Mouse (Mus musculus): ENCODE measurements around the gene Mum1l1.

Mum1l1 gene

DNA sequence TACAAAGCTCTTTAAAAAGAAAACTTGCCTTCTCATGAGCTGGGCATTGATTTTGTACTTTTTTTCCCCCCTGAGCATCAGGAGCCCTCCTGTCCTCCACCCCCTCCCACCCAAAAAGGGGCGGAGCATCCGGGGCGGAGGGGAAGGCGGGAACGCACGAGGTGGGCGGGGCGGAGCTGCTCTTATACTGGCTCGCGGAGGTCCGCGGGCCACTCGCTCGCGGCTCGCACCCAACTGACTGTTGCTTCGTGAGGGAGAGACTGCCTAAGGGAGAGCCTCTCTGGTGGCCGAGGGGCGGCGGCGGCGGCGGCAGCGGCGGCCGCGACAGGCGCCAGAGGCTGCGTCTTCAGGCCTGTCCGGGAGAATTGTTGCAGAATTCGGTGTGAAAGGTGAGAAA is at the start of gene Mum1l1:
Mum1l1 (plus strand) TSS at position 214 of the 397 bp plus-strand sequence.
- DNase-seq (ENCODE audit: low read depth, low spot score), result peak; percentile 58

DNA sequence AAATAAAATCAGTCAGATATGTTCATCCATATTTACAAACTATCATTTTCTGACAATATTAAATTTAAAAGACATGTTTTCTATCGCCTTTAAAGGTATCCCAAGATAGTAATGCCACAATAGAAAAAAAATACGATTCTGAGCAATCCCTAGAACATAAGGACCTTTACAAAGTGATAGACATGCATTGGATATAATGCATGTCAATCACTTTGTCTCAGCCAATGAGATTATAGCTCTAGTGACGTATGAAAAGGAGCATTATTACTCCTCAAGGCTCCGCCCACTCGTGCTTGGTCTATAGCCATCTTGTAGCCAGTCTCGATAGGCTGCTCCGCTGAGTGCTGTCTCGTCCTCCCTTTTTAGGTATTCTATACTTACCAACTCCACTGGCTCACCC is 30.9 kb upstream of the Mum1l1 start, which contains the start of gene 4933428M09Rik:
4933428M09Rik (plus strand) TSS at position 301 of the 400 bp plus-strand sequence.
- DNase-seq (ENCODE audit: low read depth, low spot score), result peak; percentile 45

DNA sequence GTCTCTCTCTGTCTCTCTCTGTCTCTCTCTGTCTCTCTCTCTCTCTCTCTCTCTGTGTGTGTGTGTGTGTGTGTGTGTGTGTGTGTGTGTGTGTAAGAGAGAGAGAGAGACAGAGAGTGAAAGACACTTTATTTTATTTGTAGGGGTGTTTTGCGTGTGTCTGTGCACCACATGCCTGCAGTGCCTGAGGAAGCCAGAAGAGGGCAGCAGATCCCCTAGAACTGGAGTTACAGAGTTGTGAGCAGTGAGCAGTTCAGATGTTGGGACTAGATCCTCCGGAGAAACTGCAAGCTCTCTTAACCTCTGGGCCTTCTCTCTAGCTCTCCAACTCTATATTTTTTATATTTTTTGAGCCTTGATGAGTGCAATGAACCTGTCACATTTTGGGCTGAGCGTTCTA is 18.3 kb upstream of the Mum1l1 start:
- DNase-seq (ENCODE audit: low read depth, low spot score), result peak; percentile 35

DNA sequence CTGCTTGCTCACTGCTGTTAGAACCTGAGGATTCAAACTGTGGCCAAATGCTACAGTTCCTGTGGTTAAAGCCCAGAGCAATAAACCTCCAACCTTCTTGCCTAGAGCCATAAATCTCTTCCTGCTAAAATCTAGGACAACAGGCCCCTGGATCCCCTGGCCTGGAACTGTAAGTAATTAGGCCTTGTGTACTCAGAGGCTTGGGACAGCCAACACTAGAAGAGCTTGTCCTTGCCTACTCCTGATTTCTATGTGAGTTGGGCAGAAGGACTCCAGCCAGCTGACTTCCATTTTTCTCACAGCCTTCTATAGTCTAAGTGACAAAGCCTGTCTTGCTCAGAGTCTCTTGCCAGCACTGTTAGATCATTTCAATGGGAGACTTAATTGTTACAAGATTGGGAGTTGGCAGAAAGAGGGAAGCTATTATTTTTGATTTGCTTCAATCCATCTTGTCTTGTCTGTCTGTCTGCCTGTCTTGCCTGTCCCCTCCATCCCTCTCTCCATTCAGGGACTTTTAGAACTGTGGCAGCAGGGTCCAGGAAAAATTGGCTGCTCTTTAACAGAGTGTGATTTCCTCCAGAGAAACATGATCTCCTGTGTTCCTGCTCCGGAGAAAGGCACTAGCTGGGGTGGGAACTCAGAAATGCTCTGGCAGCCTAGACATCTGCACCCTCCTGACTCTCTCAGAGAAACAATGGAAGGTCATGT is 15.1 kb upstream of the Mum1l1 start:
- no peak for DNase-seq (ENCODE audit: low read depth, low spot score)

DNA sequence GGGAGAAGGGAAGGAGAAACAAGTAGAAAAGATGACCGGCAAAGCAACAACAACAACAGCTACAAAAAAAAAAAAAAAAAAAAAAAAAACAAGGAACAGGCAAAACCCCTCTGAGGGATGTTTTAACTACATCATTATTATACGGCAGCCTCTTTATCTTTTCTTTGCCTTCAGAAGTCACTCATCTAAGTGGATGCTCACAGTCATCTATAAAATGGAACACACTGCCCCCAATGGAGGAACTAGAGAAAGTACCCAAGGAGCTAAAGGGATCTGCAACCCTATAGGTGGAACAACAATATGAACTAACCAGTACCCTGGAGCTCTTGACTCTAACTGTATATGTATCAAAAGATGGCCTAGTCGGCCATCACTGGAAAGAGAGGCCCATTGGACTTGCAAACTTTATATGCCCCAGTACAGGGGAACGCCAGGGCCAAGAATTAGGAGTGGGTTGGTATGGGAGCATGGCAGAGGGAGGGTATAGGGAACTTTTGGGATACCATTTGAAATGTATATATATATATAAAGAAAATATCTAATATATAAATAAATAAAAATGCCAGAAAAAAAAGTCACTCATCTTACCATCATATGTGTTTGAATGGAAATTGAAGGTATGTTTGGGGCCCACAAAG is 532 bp upstream of the Mum1l1 start:
- peak; percentile 21 for DNase-seq (ENCODE audit: low read depth, low spot score)

DNA sequence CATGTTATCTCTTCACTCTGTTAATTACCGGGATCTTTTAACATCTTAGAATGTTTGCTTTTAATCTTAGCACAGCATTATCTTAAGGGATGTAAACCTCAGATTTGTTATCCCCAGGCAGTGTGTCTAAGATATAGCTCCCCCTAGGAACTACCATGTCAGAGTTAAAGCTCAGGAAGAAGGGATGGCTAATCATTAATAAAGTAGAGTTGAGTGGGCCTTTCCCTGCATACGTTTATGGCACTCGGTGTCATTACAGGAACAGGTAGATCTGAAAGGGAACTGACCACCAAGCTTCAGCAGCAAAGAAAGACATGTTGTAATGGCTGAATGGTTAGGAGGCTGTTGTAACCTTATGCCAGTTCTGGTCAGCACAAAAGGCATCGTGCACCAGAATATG is 4.9 kb downstream of the Mum1l1 start:
- no peak for DNase-seq (ENCODE audit: low read depth, low spot score)

DNA sequence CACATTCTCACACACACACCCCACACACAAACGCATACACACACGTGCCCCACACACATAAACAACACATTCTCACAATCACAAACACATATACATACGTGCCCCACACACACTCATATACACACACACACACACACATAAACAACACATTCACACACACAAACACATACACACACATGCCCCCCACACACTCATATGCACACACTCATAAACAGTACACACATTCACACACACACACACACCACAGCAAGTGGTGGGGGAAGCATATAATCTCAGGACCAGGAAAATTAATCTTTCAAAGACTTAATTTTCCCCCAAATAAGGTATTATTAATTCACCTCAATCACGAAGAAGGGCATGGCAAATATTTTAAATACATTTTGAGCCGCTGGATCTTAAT is 6.6 kb downstream of the Mum1l1 start:
- no peak for DNase-seq (ENCODE audit: low read depth, low spot score)

DNA sequence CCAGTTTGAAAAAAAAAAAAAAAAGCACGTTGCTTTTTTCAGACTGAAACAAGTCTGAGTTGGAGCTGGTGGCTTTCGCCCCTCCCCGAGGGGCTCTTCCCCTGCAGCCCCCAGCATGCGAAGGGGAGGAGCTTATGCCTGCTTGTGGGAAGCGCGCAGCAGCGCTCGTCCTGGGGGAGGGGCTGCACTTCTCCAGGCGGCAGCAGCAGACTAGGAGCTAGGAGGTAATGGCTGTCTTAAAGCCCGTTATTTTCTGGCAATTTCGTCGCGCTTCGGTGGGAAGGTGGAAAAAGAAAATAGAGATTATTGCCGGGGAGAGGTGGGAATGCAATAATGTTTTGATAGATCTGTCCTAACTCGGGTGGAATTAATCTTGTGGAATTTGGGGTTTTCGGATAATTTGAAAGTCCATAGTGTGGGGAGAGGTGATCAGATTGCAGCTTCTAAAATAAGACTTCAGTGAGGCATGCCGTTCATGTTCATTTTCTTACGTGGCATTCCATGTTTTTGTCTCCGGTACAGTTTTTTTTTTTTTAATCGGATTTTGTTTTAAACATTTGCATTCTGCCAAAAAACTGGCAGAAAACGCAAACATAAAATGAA is 7.2 kb downstream of the Mum1l1 start:
- peak; percentile 63 for DNase-seq (ENCODE audit: low read depth, low spot score)

DNA sequence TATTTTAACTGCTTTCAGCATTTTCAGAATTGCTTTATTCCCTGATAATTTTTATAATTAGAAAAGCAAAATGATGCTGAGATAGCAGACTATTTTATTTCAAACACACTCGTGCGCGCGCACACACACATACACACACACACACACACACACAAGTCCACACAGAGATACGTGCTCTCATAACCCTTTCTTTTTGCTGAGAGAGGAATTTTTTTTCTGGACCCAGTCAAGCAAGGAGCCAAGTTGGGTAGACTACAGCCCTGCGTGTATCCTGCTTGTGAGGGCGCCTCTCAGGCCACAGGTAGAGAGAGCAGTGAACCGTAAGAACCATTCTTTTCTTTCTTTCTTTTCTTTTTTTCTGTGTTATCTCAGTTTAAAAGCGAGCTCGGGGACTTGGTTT is 7.9 kb downstream of the Mum1l1 start:
- no peak for DNase-seq (ENCODE audit: low read depth, low spot score)

DNA sequence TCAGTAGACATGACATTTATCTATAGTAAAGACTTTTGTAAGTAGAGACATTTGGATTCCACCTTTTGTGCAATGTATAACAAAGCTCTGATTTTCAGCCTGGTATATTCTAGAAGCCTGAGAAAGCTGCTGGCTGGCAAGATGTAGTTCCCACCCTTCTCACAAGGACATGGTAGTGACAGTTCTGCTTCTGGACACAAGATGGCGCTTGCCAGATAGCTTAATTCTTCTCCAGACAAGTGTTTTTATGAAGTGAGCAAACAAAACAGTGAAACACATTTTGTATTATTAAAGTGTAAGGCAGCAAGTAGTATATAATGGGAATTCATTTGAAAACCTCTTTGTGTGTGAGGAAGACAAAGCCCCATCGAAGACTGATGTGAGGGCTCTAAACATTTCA is 9.2 kb downstream of the Mum1l1 start:
- peak; percentile 60 for DNase-seq (ENCODE audit: low read depth, low spot score)

DNA sequence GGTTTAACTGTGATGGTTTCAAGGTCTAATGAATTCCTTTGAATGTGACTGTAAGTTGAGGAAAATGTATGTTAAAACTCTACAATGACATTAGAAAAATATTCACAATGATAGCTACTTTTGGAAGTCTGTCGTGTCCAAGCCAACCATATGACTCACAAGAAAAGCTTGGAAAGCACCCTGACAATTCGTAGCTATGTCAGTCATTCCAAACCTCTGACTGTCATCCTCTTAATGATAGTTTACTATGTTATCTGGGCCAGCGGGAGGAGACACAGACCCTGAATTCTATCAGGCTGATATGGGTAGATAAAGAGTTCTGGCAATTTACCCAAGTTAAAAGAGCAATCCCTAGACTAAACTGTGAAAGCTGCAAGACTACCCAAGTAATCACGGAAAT is 11.0 kb downstream of the Mum1l1 start:
- no peak for DNase-seq (ENCODE audit: low read depth, low spot score)

DNA sequence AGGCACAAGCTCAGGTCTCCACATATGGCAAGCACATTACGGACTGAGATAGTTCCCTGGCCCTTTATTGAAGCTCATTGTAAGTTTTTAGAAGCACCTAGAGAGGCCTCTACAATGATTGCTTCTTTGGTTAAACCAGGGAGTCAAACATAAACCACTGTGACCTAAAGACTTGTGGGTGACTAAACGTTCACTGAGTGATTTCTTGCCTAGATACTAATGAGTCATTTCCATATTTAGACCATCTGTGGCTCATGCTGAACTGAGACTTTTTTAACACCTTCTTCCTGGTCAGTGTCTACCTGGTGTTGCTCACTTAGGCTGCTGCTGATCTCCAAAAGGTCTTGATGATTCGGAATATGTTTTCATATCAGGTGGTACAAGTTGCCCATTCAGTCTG is 12.1 kb downstream of the Mum1l1 start:
- DNase-seq (ENCODE audit: low read depth, low spot score), result no peak

DNA sequence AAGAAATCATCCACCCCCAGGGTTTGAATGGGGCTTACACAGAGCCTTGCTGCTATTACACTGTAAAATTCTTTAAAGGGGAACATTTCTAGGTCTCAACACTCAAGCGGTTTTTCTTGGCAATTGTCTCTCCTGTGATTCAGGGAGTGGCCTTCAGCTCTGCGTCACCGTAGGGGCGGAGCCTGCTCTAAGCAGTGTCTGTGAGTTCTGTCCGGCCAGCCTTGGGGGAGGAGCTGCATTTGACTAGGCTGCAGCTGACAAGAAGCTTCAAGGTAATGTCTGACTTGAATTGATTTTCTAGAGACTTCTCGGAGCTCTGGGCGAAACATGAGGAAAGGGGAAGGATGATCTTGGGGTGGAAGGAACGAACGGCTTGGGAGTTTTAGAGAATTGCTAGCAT is 21.3 kb downstream of the Mum1l1 start:
- peak; percentile 84 for DNase-seq (ENCODE audit: low read depth, low spot score)

DNA sequence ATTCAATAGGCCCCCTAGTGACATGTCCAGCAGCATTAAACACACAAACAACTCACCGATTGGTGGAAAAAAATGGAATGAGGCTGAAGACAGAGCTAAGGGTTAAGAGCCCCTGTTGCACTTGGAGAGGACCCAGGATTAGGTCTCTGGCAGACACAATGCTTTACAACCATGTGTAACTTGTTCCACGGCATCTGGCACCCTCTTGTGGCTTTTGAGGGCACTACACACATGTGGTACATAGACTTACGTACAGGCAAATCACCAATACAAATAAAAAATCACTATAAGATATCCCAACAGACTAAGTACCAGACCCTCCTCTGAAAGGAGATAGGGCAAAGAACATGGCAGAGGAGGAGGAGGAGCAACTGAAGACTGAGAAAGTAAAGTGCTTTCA is 37.5 kb downstream of the Mum1l1 start:
- DNase-seq (ENCODE audit: low read depth, low spot score), result peak; percentile 67

DNA sequence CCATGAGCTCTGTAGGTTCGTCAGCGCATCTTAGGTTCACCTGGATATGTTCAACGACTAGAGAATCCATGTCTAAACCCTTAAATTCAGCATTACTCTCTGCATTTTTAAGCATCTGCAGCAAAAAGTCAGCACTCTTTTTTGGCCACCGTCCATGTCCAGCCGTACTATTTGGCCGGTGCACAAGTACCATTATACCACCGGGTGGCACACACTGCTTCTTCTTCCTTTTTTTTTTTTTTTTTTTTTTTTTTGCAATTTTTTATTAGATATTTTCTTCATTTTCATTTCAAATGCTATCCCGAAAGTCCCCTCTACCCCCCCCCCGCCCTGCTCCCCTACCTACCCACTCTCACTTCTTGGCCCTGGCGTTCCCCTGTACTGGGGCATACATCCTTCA is 47.2 kb downstream of the Mum1l1 start:
- DNase-seq (ENCODE audit: low read depth, low spot score), result no peak

DNA sequence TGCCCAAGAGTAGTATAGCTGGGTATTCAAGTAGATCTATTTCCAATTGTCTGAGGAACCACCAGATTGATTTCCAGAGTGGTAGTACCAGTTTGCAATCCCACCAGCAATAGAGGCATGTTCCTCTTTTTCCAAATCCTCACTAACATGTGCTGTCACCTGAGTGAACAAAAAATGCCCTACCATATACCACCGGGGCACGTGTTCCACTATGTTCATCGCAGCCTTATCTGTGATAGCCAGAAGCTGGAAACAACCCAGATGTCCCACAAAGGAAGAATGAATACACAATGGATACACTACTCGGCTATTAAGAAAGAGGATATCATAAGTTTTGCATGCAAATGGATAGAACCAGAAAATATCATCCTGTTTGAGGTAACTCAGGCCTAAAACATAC is 72.1 kb downstream of the Mum1l1 start:
- no peak for DNase-seq (ENCODE audit: low read depth, low spot score)

Measured in R1 (cell line).